Mouse (Mus musculus) limb, embryonic 14.5 days (tissue): ENCODE results near the gene Mtch2. TPM values are rescaled to one million over a fixed set of nuclear protein-coding genes. Genes with fewer than 3 reads are reported as not detected.
"Not testable (repeated sequence)": the region's sequence is repeated elsewhere in the genome, so short reads cannot be mapped to it uniquely, and the experiment has no call there.

Experiments
- ATAC-seq: fragments of 200-750 bp; cut with Nextera tagmentation; 2 replicates; pipeline ENCODE4 v1.8.0; 2017; ENCODE audit warnings: low read depth, moderate number of reproducible peaks, moderate TSS enrichment; ENCODE audit not compliant: low FRiP score
- DNase-seq: peaks from one replicate; pipeline ENCODE4 v3.0.0-alpha.2; 2015; ENCODE audit warnings: low spot score
- H3K27ac ChIP-seq: fragments of 300-500 bp; sonication (generic); replicated peaks from 2 replicates; pipeline ENCODE4 v1.5.1; 2014; ENCODE audit warnings: low read depth, mild to moderate bottlenecking, low read length, moderate library complexity, mixed read lengths
- H3K27me3 ChIP-seq: fragments of 300-500 bp; sonication (generic); 2 replicates; pipeline ENCODE4 v1.6.1; 2014; ENCODE audit warnings: low read length, mixed read lengths; ENCODE audit not compliant: control insufficient read depth, insufficient read depth
- H3K36me3 ChIP-seq: fragments of 300-500 bp; sonication (generic); 2 replicates; pipeline ENCODE4 v1.6.1; 2014; ENCODE audit warnings: mild to moderate bottlenecking, low read length, moderate library complexity, mixed read lengths; ENCODE audit not compliant: control insufficient read depth, insufficient read depth
- H3K4me1 ChIP-seq: fragments of 300-500 bp; sonication (generic); 2 replicates; pipeline ENCODE4 v1.6.1; 2014; ENCODE audit warnings: antibody characterized with exemption, low read length, mixed read lengths; ENCODE audit not compliant: control insufficient read depth, insufficient read depth
- H3K4me2 ChIP-seq: fragments of 300-500 bp; sonication (generic); replicated peaks from 2 replicates; pipeline ENCODE4 v1.6.1; 2014; ENCODE audit warnings: low read depth, mild to moderate bottlenecking, low read length, moderate library complexity; ENCODE audit not compliant: severe bottlenecking
- H3K4me3 ChIP-seq: fragments of 300-500 bp; sonication (generic); replicated peaks from 2 replicates; pipeline ENCODE4 v1.5.1; 2014; ENCODE audit warnings: low read length
- H3K9ac ChIP-seq: fragments of 300-500 bp; sonication (generic); 2 replicates; pipeline ENCODE4 v1.6.1; 2014; ENCODE audit warnings: mild to moderate bottlenecking, low read depth, low read length, moderate library complexity; ENCODE audit not compliant: severe bottlenecking
- H3K9me3 ChIP-seq: fragments of 300-500 bp; sonication (generic); 2 replicates; pipeline ENCODE4 v1.6.1; 2016; ENCODE audit warnings: low read length; ENCODE audit not compliant: control insufficient read depth
- POLR2A ChIP-seq: fragments of 200-500 bp; IDR thresholded peaks from 2 replicates; pipeline ENCODE4 v1.8.0; 2012; ENCODE audit warnings: inconsistent platforms, mild to moderate bottlenecking, moderate library complexity, borderline replicate concordance; ENCODE audit not compliant: insufficient read depth, insufficient read length; ENCODE audit errors: extremely low read depth
- WGBS: fragments of 180-500 bp; shearing (Covaris S2); extraction: QIAGEN DNeasy Blood & Tissue Kit; methylation state at CpG from one replicate; pipeline ENCODE4 v1.1.7; 2014; 5-methylcytosine and 5-hydroxymethylcytosine counted together
- polyA plus RNA-seq, 2 experiments: library from polyadenylated mRNA; depleted of rRNA in 1 of 2; stranded (reverse) in 1 of 2; unstranded in 1 of 2; fragments of >200 nt; fragmentation: Nextera tagmentation in 1 of 2; extraction: Ambion mirVana in 1 of 2; gene quantifications; 2 replicates each; pipeline versions ENCODE4 v1.2.1 to v1.2.3; 2012 to 2014

Mtch2 gene
- polyA plus RNA-seq, 2 experiments: 120 to 210 TPM

GRCm38 (mm10) chr2:90818710-90819109 lies 28.2 kb upstream of the Mtch2 start:
- no peaks in the 10 kb centered on the region for H3K4me1 ChIP-seq
- no peaks in the 10 kb centered on the region for H3K27me3 ChIP-seq
- DNase-seq: no peak
- H3K9ac ChIP-seq: no peak overlapping the region
- no peak for ATAC-seq
- H3K4me2 ChIP-seq: no peak overlapping the region
- no peaks in the 10 kb centered on the region for H3K36me3 ChIP-seq
- no peak for TF ChIP-seq POLR2A
- no peak overlapping the region for H3K27ac ChIP-seq
- H3K9me3 ChIP-seq: no peaks in the 10 kb centered on the region
- WGBS: 84% methylated on average over 3 of the region's 3 CpGs
- H3K4me3 ChIP-seq: no peak overlapping the region

GRCm38 (mm10) chr2:90820894-90821293 lies 26.1 kb upstream of the Mtch2 start:
- H3K4me2 ChIP-seq: no peak overlapping the region
- no peak for ATAC-seq
- 82% methylated on average over 3 of the region's 3 CpGs for WGBS

GRCm38 (mm10) chr2:90822978-90823377 lies 24.0 kb upstream of the Mtch2 start:
- no peaks in the 10 kb centered on the region for H3K27me3 ChIP-seq
- 93% methylated on average over 2 of the region's 2 CpGs for WGBS
- H3K36me3 ChIP-seq: no peaks in the 10 kb centered on the region
- H3K9ac ChIP-seq: no peak overlapping the region
- TF ChIP-seq POLR2A: no peak
- H3K4me3 ChIP-seq: no peak overlapping the region
- no peak overlapping the region for H3K27ac ChIP-seq
- no peak overlapping the region for H3K4me2 ChIP-seq
- DNase-seq (no peak), ATAC-seq (no peak)
- no peaks in the 10 kb centered on the region for H3K4me1 ChIP-seq
- no peaks in the 10 kb centered on the region for H3K9me3 ChIP-seq

More at GRCm38 (mm10) chr2:90820894-90821293, 26.1 kb upstream of the Mtch2 start:
- Histone ChIP-seq H3K9me3 (no peaks in the 10 kb centered on the region), H3K27ac (no peak overlapping the region), H3K27me3 (no peaks in the 10 kb centered on the region), H3K36me3 (no peaks in the 10 kb centered on the region), H3K4me1 (no peaks in the 10 kb centered on the region), H3K4me3 (no peak overlapping the region), H3K9ac (no peak overlapping the region)
- no peak for DNase-seq
- no peak for TF ChIP-seq POLR2A

GRCm38 (mm10) chr2:90823781-90824180 lies 23.2 kb upstream of the Mtch2 start:
- Histone ChIP-seq H3K9ac (no peak overlapping the region; the same call in 1 of the 2 replicates), H3K4me3 (no peak overlapping the region), H3K9me3 (no peaks in the 10 kb centered on the region), H3K27ac (no peak overlapping the region), H3K4me1 (no peaks in the 10 kb centered on the region), H3K4me2 (no peak overlapping the region), H3K27me3 (no peaks in the 10 kb centered on the region), H3K36me3 (no peaks in the 10 kb centered on the region)
- DNase-seq (no peak), ATAC-seq (no peak)
- TF ChIP-seq POLR2A: no peak
- 77% methylated on average over 6 of the region's 6 CpGs for WGBS

GRCm38 (mm10) chr2:90824528-90824927 lies 22.4 kb upstream of the Mtch2 start:
- H3K36me3 ChIP-seq, DNase-seq, ATAC-seq, H3K4me3 ChIP-seq, H3K27ac ChIP-seq, H3K9me3 ChIP-seq, H3K4me1 ChIP-seq, H3K27me3 ChIP-seq, H3K4me2 ChIP-seq, H3K9ac ChIP-seq: not testable (repeated sequence)
- 29% methylated on average over 10 of the region's 10 CpGs for WGBS
